Mouse (Mus musculus) lung, postnatal 14 days (tissue): ENCODE measurements around the gene Zfp366.

Source experiments
- DNase-seq: peaks from one replicate; pipeline ENCODE4 v3.0.0; 2021

Gene Zfp366

GRCm38 (mm10) chr13:99258677-99259076, 74.1 kb downstream of the Zfp366 start:
- no peak for DNase-seq

GRCm38 (mm10) chr13:99259502-99260174, 75.0 kb downstream of the Zfp366 start:
- no peak for DNase-seq

- no peak for DNase-seq
Observed at GRCm38 (mm10) chr13:99262406-99262805, 77.8 kb downstream of the Zfp366 start.

- DNase-seq: no peak
Observed at GRCm38 (mm10) chr13:99263159-99263783, 78.6 kb downstream of the Zfp366 start.

- no peak for DNase-seq
Observed at GRCm38 (mm10) chr13:99264483-99264882, 79.9 kb downstream of the Zfp366 start.

- DNase-seq: no peak
Observed at GRCm38 (mm10) chr13:99272046-99272445, 87.4 kb downstream of the Zfp366 start.

GRCm38 (mm10) chr13:99277521-99277920, 92.9 kb downstream of the Zfp366 start:
- no peak for DNase-seq

GRCm38 (mm10) chr13:99278511-99278910, 93.9 kb downstream of the Zfp366 start:
- DNase-seq: no peak

- no peak for DNase-seq
Observed at GRCm38 (mm10) chr13:99279351-99279750, 94.7 kb downstream of the Zfp366 start.

- no peak for DNase-seq
Observed at GRCm38 (mm10) chr13:99282961-99283360, 98.3 kb downstream of the Zfp366 start.

GRCm38 (mm10) chr13:99283916-99284315, 99.3 kb downstream of the Zfp366 start:
- no peak for DNase-seq

GRCm38 (mm10) chr13:99284400-99285160, 100.0 kb downstream of the Zfp366 start:
- DNase-seq: no peak

- no peak for DNase-seq
Observed at GRCm38 (mm10) chr13:99285241-99285640, 100.6 kb downstream of the Zfp366 start.

- no peak for DNase-seq
Observed at GRCm38 (mm10) chr13:99287207-99287606, 102.6 kb downstream of the Zfp366 start.

GRCm38 (mm10) chr13:99287786-99288185, 103.2 kb downstream of the Zfp366 start:
- DNase-seq: no peak

GRCm38 (mm10) chr13:99290766-99291165, 106.1 kb downstream of the Zfp366 start:
- DNase-seq: no peak

GRCm38 (mm10) chr13:99294176-99294575, 109.6 kb downstream of the Zfp366 start:
- DNase-seq: no peak

- no peak for DNase-seq
Observed at GRCm38 (mm10) chr13:99299921-99300320, 115.3 kb downstream of the Zfp366 start.
